Mouse (Mus musculus): ENCODE measurements at regions not wholly inside any gene's neighbourhood (a gene's known extent, or its start where the extent isn't known, plus 50 kb on each side); places are given as distances from the start of the nearest gene placed in this dataset.

DNA sequence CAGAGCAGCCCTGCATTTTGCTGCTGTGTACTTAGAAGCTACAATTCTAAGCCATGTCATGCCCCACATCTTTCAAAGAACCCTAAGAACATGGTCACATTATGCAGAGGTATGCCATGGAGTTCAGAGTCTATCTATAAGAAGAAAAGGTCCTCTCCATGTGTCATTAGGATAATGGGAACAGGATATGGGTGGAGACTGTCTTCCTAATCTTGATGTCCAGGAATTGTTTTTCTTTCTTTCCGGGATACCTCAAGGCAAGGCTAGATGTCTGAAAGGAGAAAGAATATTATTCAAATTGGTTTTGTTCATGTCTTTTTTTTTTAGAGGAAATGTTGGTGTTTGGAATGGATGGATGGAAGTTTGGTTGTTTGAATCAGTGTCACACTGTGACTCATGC is 477.3 kb upstream of the Gm26657 start:
- Histone ChIP-seq H3K9ac (replicated peaks) (no peak overlapping the region), H3K27ac (no peak overlapping the region), H3K9me3 (no peaks in the 10 kb centered on the region), H3K36me3 (no peaks in the 10 kb centered on the region), H3K27me3 (no peaks in the 10 kb centered on the region), H3K4me2 (no peak overlapping the region), H3K4me3 (replicated peaks) (no peak overlapping the region), H3K4me1 (replicated peaks) (peaks cover 4% of the 10 kb centered on the region; the same call in 1 of the 2 replicates)
- WGBS: 87% methylated on average over 1 of the region's 1 CpGs
- no peak for ATAC-seq (ENCODE audit: insufficient number of reproducible peaks, insufficient read depth, low FRiP score, low TSS enrichment, low read depth)

DNA sequence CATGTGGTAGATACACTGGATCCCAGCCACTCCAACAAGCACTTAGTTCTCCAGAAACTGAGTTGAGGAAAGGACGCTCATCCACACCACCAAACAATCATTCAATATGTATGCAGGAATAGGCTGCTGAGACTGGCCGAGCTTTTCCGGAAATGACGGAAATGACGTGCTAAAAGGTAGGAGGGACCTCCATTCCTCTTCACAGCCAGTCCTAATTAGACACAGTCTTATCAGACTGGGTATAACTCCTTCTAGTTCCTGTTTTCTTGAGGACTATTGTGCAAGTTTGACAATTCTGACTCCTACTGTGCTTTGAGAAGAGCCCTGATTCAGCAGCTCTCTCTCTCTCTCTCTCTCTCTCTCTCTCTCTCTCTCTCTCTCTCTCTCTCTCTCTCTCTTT is 477.9 kb upstream of the Gm26657 start:
- H3K27me3 ChIP-seq: no peaks in the 10 kb centered on the region
- H3K4me1 ChIP-seq (replicated peaks): peaks cover 4% of the 10 kb centered on the region; the same call in 1 of the 2 replicates
- 94% methylated on average over 5 of the region's 5 CpGs for WGBS
- H3K9ac ChIP-seq (replicated peaks): no peak overlapping the region
- no peaks in the 10 kb centered on the region for H3K36me3 ChIP-seq
- no peaks in the 10 kb centered on the region for H3K9me3 ChIP-seq
- ATAC-seq (ENCODE audit: insufficient number of reproducible peaks, insufficient read depth, low FRiP score, low TSS enrichment, low read depth): no peak
- H3K4me2 ChIP-seq: no peak overlapping the region
- no peak overlapping the region for H3K4me3 ChIP-seq (replicated peaks)
- no peak overlapping the region for H3K27ac ChIP-seq

DNA sequence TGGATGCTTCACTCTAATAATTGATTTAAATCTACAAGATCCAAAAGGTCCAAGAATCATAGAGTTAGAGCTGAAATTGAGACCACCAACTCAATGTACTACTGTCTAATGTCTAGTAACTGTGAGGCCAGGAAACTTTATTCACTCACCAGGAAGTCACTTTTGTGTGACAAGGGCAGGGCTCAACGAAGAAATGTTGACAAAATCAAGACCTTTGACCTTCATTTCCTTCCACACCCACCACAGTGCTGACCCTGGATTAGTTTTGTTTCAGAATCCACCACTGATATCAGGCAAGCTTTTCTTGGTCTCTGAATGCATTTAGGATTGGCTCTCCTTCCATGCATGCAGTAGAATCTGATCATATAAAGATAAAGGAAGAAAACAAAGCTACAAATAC is 487.5 kb upstream of the Gm26657 start:
- no peaks in the 10 kb centered on the region for H3K27me3 ChIP-seq
- H3K4me1 ChIP-seq (replicated peaks): no peaks in the 10 kb centered on the region
- ATAC-seq (ENCODE audit: insufficient number of reproducible peaks, insufficient read depth, low FRiP score, low TSS enrichment, low read depth): no peak
- 31% methylated on average over 1 of the region's 1 CpGs for WGBS
- H3K36me3 ChIP-seq: no peaks in the 10 kb centered on the region
- H3K4me2 ChIP-seq: no peak overlapping the region
- no peaks in the 10 kb centered on the region for H3K9me3 ChIP-seq
- H3K9ac ChIP-seq (replicated peaks): no peak overlapping the region
- no peak overlapping the region for H3K27ac ChIP-seq
- H3K4me3 ChIP-seq (replicated peaks): no peak overlapping the region

DNA sequence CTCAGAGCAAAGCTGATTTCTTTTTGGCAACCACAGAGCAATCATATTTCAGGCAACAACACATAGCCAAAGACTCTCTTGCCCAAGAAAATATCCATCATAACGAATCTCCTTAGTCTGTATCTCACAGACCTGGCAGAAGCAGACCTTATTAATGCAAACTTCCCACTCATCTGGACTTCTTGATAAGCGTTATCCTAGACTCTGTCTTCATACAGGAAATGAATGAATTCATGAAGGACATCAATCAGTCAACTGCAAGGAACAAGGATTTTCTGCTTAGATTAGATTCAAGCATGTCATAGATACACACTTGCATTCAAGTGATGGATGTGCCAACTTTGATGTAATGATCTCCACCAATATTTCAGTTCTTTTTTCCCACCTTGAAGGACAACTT is 488.1 kb upstream of the Gm26657 start:
- no peaks in the 10 kb centered on the region for H3K4me1 ChIP-seq (replicated peaks)
- H3K4me3 ChIP-seq (replicated peaks): no peak overlapping the region
- no peaks in the 10 kb centered on the region for H3K9me3 ChIP-seq
- no peaks in the 10 kb centered on the region for H3K36me3 ChIP-seq
- no peak overlapping the region for H3K9ac ChIP-seq (replicated peaks)
- 79% methylated on average over 2 of the region's 2 CpGs for WGBS
- H3K27ac ChIP-seq: no peak overlapping the region
- no peaks in the 10 kb centered on the region for H3K27me3 ChIP-seq
- no peak for ATAC-seq (ENCODE audit: insufficient number of reproducible peaks, insufficient read depth, low FRiP score, low TSS enrichment, low read depth)
- H3K4me2 ChIP-seq: no peak overlapping the region

DNA sequence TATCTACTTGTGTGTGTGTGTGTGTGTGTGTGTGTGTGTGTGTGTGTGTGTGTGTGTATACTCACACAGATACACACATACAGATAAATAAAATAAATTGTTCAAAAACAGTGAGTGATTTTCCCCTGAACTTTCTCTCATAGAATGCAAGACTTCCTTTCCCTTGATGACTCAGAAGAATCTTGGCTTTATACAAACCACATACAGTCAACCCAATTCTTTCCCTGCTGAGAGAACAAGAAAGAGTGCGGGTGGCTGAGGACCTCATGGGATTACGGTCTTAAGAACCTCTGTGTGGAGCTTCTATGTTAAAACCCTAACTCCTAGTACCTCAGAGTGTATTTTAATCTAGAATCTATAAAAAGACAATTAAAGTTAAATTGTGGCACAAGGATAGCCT is 489.3 kb upstream of the Gm26657 start:
- Histone ChIP-seq H3K9ac (replicated peaks) (no peak overlapping the region), H3K4me2 (no peak overlapping the region), H3K4me3 (replicated peaks) (no peak overlapping the region), H3K27me3 (no peaks in the 10 kb centered on the region), H3K9me3 (no peaks in the 10 kb centered on the region), H3K27ac (no peak overlapping the region), H3K4me1 (replicated peaks) (no peaks in the 10 kb centered on the region), H3K36me3 (no peaks in the 10 kb centered on the region)
- no peak for ATAC-seq (ENCODE audit: insufficient number of reproducible peaks, insufficient read depth, low FRiP score, low TSS enrichment, low read depth)
- WGBS: 88% methylated on average over 2 of the region's 2 CpGs

DNA sequence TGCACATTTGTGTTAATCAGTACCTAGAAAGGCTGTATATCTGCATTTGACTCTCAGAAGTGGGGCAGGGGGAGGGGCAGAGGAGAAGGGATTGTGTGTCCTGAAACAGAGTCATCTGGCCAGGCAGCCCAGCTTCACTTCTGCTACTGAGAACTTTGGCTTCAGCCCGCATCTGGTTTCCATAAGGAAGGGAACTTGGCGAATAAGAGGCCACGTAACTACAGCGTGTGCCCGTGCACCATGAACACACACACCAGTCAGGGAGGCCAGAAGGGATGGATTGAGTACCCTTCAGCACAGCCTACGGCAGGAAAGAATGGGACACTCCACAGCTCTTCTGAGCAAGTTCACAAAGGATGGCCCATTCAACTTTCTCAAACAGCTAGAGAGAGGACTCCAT is 496.0 kb upstream of the Gm26657 start:
- Histone ChIP-seq H3K4me2 (no peak overlapping the region), H3K9ac (replicated peaks) (no peak overlapping the region), H3K4me1 (replicated peaks) (peaks cover 9% of the 10 kb centered on the region), H3K4me3 (replicated peaks) (no peak overlapping the region), H3K9me3 (no peaks in the 10 kb centered on the region), H3K27ac (peak overlapping the region; percentile 35; the same call in 1 of the 2 replicates), H3K36me3 (no peaks in the 10 kb centered on the region), H3K27me3 (no peaks in the 10 kb centered on the region)
- 11% methylated on average over 6 of the region's 6 CpGs for WGBS
- no peak; the same call in 1 of the 2 replicates for ATAC-seq (ENCODE audit: insufficient number of reproducible peaks, insufficient read depth, low FRiP score, low TSS enrichment, low read depth)

DNA sequence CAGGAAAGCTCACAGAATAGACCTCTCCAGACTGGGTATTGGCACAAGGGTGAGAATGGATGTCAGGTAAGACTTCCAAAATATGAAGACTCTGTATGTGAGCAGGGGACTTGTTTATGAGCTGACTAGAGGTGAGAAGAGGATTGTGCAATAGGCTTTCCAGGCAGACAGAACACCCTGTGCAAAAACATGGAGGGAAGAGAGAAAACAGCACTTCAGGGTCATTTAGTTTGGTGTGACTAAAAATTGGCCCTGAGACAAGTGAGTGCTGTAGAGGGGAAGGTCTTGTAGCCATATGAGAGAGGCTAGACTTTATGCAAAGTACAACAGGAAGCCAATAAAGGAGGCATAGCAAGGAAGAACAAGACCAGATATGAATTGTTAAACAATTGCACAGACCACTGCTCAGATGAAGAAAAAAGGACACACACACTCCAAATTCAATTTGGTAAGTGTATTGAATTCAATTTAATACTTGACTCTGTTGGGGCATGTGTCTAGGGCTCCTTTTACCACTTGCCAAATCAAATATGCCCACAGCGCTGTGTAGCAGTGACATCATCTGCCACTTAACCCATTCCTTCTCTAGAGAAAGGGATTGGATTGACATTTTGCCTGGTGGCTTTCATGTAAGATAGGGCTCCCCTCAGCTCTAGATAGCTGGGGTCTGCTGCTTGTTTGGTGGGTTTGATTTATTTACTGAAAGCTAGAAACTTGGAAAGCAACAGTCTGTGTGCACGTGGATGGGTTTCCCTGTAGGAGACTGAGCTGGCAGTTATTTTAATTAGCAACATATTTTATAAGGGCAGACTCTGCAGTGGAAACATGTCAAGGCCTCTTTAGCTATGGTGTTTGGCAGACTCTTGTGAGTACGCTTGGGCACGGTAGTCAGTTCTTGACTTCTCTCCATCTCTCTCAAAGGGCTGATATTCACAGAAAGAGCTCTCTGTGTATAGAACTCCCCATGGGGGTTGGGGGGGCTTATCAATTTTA is 501.1 kb upstream of the Gm26657 start:
- ATAC-seq (ENCODE audit: insufficient number of reproducible peaks, insufficient read depth, low FRiP score, low TSS enrichment, low read depth): no peak
- H3K4me1 ChIP-seq (replicated peaks): peaks cover 7% of the 10 kb centered on the region
- H3K9ac ChIP-seq (replicated peaks): no peak overlapping the region
- H3K27ac ChIP-seq: no peak overlapping the region
- no peaks in the 10 kb centered on the region for H3K9me3 ChIP-seq
- H3K27me3 ChIP-seq: no peaks in the 10 kb centered on the region
- H3K4me2 ChIP-seq: no peak overlapping the region
- H3K4me3 ChIP-seq (replicated peaks): no peak overlapping the region
- 42% methylated on average over 4 of the region's 4 CpGs for WGBS
- H3K36me3 ChIP-seq: no peaks in the 10 kb centered on the region

DNA sequence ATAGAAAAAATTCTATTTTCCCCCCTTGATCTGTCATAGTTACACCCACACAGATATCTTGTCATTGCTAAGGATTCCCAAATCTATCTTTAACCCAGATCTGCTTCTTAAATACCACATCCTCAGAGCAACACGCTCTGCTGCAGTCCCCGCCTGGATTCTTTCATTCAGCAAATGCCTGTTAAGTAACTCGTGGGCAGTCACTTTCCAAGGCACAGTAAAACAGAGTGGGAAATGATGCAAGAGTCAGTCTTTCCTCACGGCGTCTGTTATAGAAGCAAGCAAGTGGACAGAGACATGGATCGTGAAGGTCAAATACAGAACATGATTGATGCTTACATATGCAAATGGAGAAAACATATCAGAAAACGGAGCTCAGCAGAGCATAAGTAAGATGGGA is 508.5 kb upstream of the Gm26657 start:
- Histone ChIP-seq H3K36me3 (no peaks in the 10 kb centered on the region), H3K9ac (replicated peaks) (no peak overlapping the region), H3K27me3 (no peaks in the 10 kb centered on the region), H3K27ac (no peak overlapping the region), H3K4me2 (no peak overlapping the region), H3K4me1 (replicated peaks) (no peaks in the 10 kb centered on the region), H3K4me3 (replicated peaks) (no peak overlapping the region), H3K9me3 (no peaks in the 10 kb centered on the region)
- no peak for ATAC-seq (ENCODE audit: insufficient number of reproducible peaks, insufficient read depth, low FRiP score, low TSS enrichment, low read depth)
- WGBS: 78% methylated on average over 7 of the region's 7 CpGs

DNA sequence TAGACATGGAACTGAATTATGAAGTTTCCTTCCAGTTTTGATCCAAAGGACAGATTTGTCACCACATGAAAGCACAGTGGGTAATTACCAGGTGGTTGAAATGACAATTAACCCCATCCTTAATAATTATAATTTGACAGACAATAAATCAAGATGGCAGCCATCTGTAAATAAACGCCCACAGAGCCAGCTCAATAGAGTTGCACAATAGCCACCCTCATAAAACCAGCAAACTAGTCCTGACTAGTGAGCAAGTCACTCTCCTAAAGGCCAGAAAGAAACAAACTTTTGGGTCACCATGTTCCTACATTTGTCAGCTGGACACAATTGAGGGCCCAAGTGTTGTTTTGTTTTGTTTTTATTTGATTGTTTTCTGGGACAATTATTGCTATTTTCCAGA is 509.4 kb upstream of the Gm26657 start:
- no peak overlapping the region for H3K9ac ChIP-seq (replicated peaks)
- no peak overlapping the region for H3K4me2 ChIP-seq
- WGBS: 37% methylated on average over 1 of the region's 1 CpGs
- H3K36me3 ChIP-seq: no peaks in the 10 kb centered on the region
- H3K4me3 ChIP-seq (replicated peaks): no peak overlapping the region
- ATAC-seq (ENCODE audit: insufficient number of reproducible peaks, insufficient read depth, low FRiP score, low TSS enrichment, low read depth): no peak
- H3K4me1 ChIP-seq (replicated peaks): no peaks in the 10 kb centered on the region
- H3K27ac ChIP-seq: no peak overlapping the region
- H3K9me3 ChIP-seq: no peaks in the 10 kb centered on the region
- no peaks in the 10 kb centered on the region for H3K27me3 ChIP-seq

DNA sequence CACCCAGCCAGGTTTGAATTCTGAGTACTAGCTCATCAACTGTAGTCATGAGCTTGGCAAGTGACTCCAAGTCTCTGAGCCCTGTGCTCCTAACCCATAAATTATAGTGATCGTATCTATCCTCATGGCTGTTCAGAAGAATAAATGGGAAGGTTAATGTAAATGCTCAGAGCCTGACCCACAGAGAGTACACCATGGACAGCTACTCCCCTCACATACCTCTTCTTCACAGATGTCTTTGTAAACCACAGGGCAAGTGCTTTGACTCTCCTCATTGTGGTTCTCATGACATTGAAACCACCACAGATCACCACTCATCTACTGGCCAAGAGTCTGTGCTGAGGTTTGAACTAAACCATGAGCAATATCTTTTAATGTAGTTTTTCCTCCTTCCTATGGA is 513.4 kb upstream of the Gm26657 start:
- H3K4me2 ChIP-seq: no peak overlapping the region
- H3K27ac ChIP-seq: no peak overlapping the region
- H3K9me3 ChIP-seq: no peaks in the 10 kb centered on the region
- no peak overlapping the region for H3K4me3 ChIP-seq (replicated peaks)
- no peak for ATAC-seq (ENCODE audit: insufficient number of reproducible peaks, insufficient read depth, low FRiP score, low TSS enrichment, low read depth)
- no peak overlapping the region for H3K9ac ChIP-seq (replicated peaks)
- WGBS: 90% methylated on average over 1 of the region's 1 CpGs
- no peaks in the 10 kb centered on the region for H3K36me3 ChIP-seq
- peaks cover 10% of the 10 kb centered on the region for H3K4me1 ChIP-seq (replicated peaks)
- H3K27me3 ChIP-seq: no peaks in the 10 kb centered on the region

DNA sequence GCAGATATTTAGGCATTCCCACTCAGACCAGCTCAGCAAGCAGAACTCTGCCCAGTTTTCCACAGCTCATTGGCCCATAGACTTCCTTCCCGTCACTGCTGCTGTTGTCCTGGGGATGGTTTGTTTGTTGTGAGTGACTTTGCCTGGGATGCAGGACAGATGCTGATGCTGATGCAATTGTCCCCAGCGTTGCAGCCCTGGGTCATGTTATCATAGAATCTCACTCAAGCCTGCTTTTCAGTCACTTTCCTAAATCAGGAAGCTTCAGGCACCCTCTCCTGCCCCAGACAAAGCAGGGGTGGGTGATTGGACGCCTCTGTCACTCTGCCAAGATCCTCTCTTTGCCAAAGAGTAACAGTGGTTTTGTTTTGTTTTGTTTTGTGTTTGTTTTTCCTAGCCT is 515.3 kb upstream of the Gm26657 start:
- 60% methylated on average over 3 of the region's 3 CpGs for WGBS
- Histone ChIP-seq H3K4me3 (replicated peaks) (no peak overlapping the region), H3K27me3 (no peaks in the 10 kb centered on the region), H3K27ac (no peak overlapping the region), H3K4me1 (replicated peaks) (peaks cover 15% of the 10 kb centered on the region), H3K4me2 (no peak overlapping the region), H3K36me3 (no peaks in the 10 kb centered on the region), H3K9me3 (no peaks in the 10 kb centered on the region), H3K9ac (replicated peaks) (no peak overlapping the region)
- ATAC-seq (ENCODE audit: insufficient number of reproducible peaks, insufficient read depth, low FRiP score, low TSS enrichment, low read depth): no peak

Measured in limb, embryonic 12.5 days (tissue).